13 mouse cellular contexts compared by ENCODE assay signal in the genomic region with DNA sequence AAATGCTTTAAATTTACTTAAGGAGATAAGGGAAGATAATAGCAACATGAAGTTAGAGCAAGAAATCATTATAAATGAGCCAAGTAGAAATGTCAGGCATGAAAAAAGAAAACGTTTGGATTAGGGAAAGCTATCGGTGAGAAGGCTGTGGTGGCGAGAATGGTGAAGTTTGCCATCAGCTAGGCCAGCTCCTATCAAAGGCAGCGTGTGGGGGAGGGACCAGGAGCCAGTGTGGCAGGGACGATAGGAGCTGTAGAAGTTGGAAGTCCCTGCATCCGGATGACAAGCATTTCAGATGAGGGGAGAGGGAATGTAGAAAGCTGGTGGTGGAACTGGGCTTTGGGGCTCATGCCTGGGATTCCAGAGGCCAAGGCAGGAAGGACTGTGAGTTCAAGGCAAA.
"Had no signal": no experiment of that assay in that cellular context is flagged by ENCODE, and none has a peak within 500 bp of the region (broad histone marks: within the 10 kb centered on the region; RNA-seq: fewer than 3 reads in every experiment).

No protein-coding gene starts in this region.

- H3K9ac ChIP-seq: liver, embryonic 15.5 days; neural tube, embryonic 13.5 days; stomach, embryonic 15.5 days had no signal

- H3K36me3 ChIP-seq: limb, embryonic 10.5 days; liver, embryonic 15.5 days; neural tube, embryonic 13.5 days; stomach, embryonic 15.5 days had no signal

- H3K4me3 ChIP-seq: limb, embryonic 10.5 days; liver, embryonic 15.5 days; neural tube, embryonic 13.5 days; stomach, embryonic 15.5 days had no signal

- H3K27me3 ChIP-seq: liver, embryonic 15.5 days; neural tube, embryonic 13.5 days; stomach, embryonic 15.5 days had no signal

- H3K4me2 ChIP-seq: liver, embryonic 11.5 days; liver, embryonic 15.5 days; midbrain, embryonic 11.5 days; neural tube, embryonic 13.5 days; stomach, embryonic 15.5 days had no signal

- DNase-seq: kidney, adult 8-10 months; kidney, postnatal 25 days; layer of hippocampus, adult 9-11 months; lung, adult 2 months; lung, postnatal 36 days; thymus, postnatal 4 days had no signal

- ATAC-seq: lung, postnatal 0 days had no signal

- H3K27ac ChIP-seq: limb, embryonic 10.5 days; liver, embryonic 15.5 days; neural tube, embryonic 13.5 days; stomach, embryonic 15.5 days had no signal

- H3K9me3 ChIP-seq: limb, embryonic 10.5 days; liver, embryonic 15.5 days; neural tube, embryonic 13.5 days; stomach, embryonic 15.5 days had no signal

- H3K4me1 ChIP-seq: limb, embryonic 10.5 days; liver, embryonic 15.5 days; stomach, embryonic 15.5 days had no signal
